Mouse (Mus musculus): ENCODE data around the gene Mex3d. TPM values are rescaled to one million over a fixed set of nuclear protein-coding genes. Genes with fewer than 3 reads are reported as not detected.

The Mex3d gene
- polyA plus RNA-seq, 1 experiment from 2014 or later, result 12.2 TPM

GRCm38 (mm10) chr10:80385310-80385709, 2.1 kb downstream of the Mex3d start:
- Histone ChIP-seq H3K27ac (ENCODE audit: low read depth, low read length) (peak overlapping the region; percentile 97), H3K4me1 (ENCODE audit: control insufficient read depth, insufficient read depth, low read length) (peaks cover 33% of the 10 kb centered on the region), H3K36me3 (ENCODE audit: control insufficient read depth, insufficient read depth, low read length) (peaks cover 37% of the 10 kb centered on the region), H3K9me3 (ENCODE audit: control insufficient read depth, low read length) (no peaks in the 10 kb centered on the region), H3K4me2 (ENCODE audit: low read depth, low read length) (peak overlapping the region; percentile 99), H3K4me3 (ENCODE audit: low read depth, low read length) (peak overlapping the region; percentile 93), H3K9ac (replicated peaks; ENCODE audit: low read depth, low read length) (peak overlapping the region; percentile 100), H3K27me3 (ENCODE audit: control insufficient read depth, insufficient read depth, low read length) (peaks cover 2% of the 10 kb centered on the region; the same call in 1 of the 2 replicates)
- no peak for ATAC-seq (ENCODE audit: low read depth)
- WGBS, result 6% methylated on average over 7 of the region's 7 CpGs

GRCm38 (mm10) chr10:80384709-80385108, 2.8 kb downstream of the Mex3d start:
- Histone ChIP-seq H3K4me1 (ENCODE audit: control insufficient read depth, insufficient read depth, low read length) (peaks cover 33% of the 10 kb centered on the region), H3K9me3 (ENCODE audit: control insufficient read depth, low read length) (no peaks in the 10 kb centered on the region), H3K36me3 (ENCODE audit: control insufficient read depth, insufficient read depth, low read length) (peaks cover 42% of the 10 kb centered on the region), H3K27me3 (ENCODE audit: control insufficient read depth, insufficient read depth, low read length) (peaks cover 2% of the 10 kb centered on the region; the same call in 1 of the 2 replicates), H3K4me2 (ENCODE audit: low read depth, low read length) (peak overlapping the region; percentile 99), H3K27ac (ENCODE audit: low read depth, low read length) (peak overlapping the region; percentile 97), H3K9ac (replicated peaks; ENCODE audit: low read depth, low read length) (peak overlapping the region; percentile 100), H3K4me3 (ENCODE audit: low read depth, low read length) (peak overlapping the region; percentile 93)
- no peak for ATAC-seq (ENCODE audit: low read depth)
- WGBS, result 54% methylated on average over 7 of the region's 7 CpGs

GRCm38 (mm10) chr10:80384115-80384639, 3.3 kb downstream of the Mex3d start:
- ATAC-seq (ENCODE audit: low read depth), result no peak
- no peak overlapping the region for H3K27ac ChIP-seq (ENCODE audit: low read depth, low read length)

GRCm38 (mm10) chr10:80383431-80383830, 4.0 kb downstream of the Mex3d start:
- peak overlapping the region; percentile 99 for H3K4me2 ChIP-seq (ENCODE audit: low read depth, low read length)
- H3K9me3 ChIP-seq (ENCODE audit: control insufficient read depth, low read length), result no peaks in the 10 kb centered on the region
- H3K36me3 ChIP-seq (ENCODE audit: control insufficient read depth, insufficient read depth, low read length), result peaks cover 48% of the 10 kb centered on the region
- WGBS, result 58% methylated on average over 4 of the region's 4 CpGs
- peak overlapping the region; percentile 93; the same call in 1 of the 2 replicates for H3K4me3 ChIP-seq (ENCODE audit: low read depth, low read length)
- H3K27ac ChIP-seq (ENCODE audit: low read depth, low read length), result no peak overlapping the region
- ATAC-seq (ENCODE audit: low read depth), result no peak
- H3K9ac ChIP-seq (replicated peaks; ENCODE audit: low read depth, low read length), result peak overlapping the region; percentile 100
- H3K4me1 ChIP-seq (ENCODE audit: control insufficient read depth, insufficient read depth, low read length), result peaks cover 31% of the 10 kb centered on the region
- H3K27me3 ChIP-seq (ENCODE audit: control insufficient read depth, insufficient read depth, low read length), result peaks cover 2% of the 10 kb centered on the region; the same call in 1 of the 2 replicates

More at GRCm38 (mm10) chr10:80384115-80384639, 3.3 kb downstream of the Mex3d start:
- Histone ChIP-seq H3K4me3 (ENCODE audit: low read depth, low read length) (peak overlapping the region; percentile 93), H3K36me3 (ENCODE audit: control insufficient read depth, insufficient read depth, low read length) (peaks cover 47% of the 10 kb centered on the region), H3K9me3 (ENCODE audit: control insufficient read depth, low read length) (no peaks in the 10 kb centered on the region), H3K27me3 (ENCODE audit: control insufficient read depth, insufficient read depth, low read length) (peaks cover 2% of the 10 kb centered on the region; the same call in 1 of the 2 replicates), H3K4me2 (ENCODE audit: low read depth, low read length) (peak overlapping the region; percentile 99), H3K9ac (replicated peaks; ENCODE audit: low read depth, low read length) (peak overlapping the region; percentile 100), H3K4me1 (ENCODE audit: control insufficient read depth, insufficient read depth, low read length) (peaks cover 33% of the 10 kb centered on the region)
- 89% methylated on average over 4 of the region's 4 CpGs for WGBS

- WGBS, result 85% methylated on average over 7 of the region's 7 CpGs
- Histone ChIP-seq H3K27ac (ENCODE audit: low read depth, low read length) (no peak overlapping the region), H3K9ac (replicated peaks; ENCODE audit: low read depth, low read length) (peak overlapping the region; percentile 100), H3K9me3 (ENCODE audit: control insufficient read depth, low read length) (no peaks in the 10 kb centered on the region), H3K36me3 (ENCODE audit: control insufficient read depth, insufficient read depth, low read length) (peaks cover 48% of the 10 kb centered on the region), H3K27me3 (ENCODE audit: control insufficient read depth, insufficient read depth, low read length) (peaks cover 2% of the 10 kb centered on the region; the same call in 1 of the 2 replicates), H3K4me3 (ENCODE audit: low read depth, low read length) (no peak overlapping the region; the same call in 1 of the 2 replicates), H3K4me1 (ENCODE audit: control insufficient read depth, insufficient read depth, low read length) (peaks cover 25% of the 10 kb centered on the region), H3K4me2 (ENCODE audit: low read depth, low read length) (peak overlapping the region; percentile 99)
- ATAC-seq (ENCODE audit: low read depth), result no peak
Measured at GRCm38 (mm10) chr10:80382641-80383365, 4.7 kb downstream of the Mex3d start.

GRCm38 (mm10) chr10:80377716-80378115, 9.7 kb downstream of the Mex3d start:
- WGBS, result 51% methylated on average over 10 of the region's 10 CpGs
- ATAC-seq (ENCODE audit: low read depth), result no peak
- H3K27ac ChIP-seq (ENCODE audit: low read depth, low read length), result no peak overlapping the region
- H3K36me3 ChIP-seq (ENCODE audit: control insufficient read depth, insufficient read depth, low read length), result peaks cover 33% of the 10 kb centered on the region
- no peaks in the 10 kb centered on the region for H3K27me3 ChIP-seq (ENCODE audit: control insufficient read depth, insufficient read depth, low read length)
- H3K4me2 ChIP-seq (ENCODE audit: low read depth, low read length), result no peak overlapping the region
- H3K4me3 ChIP-seq (ENCODE audit: low read depth, low read length), result no peak overlapping the region
- no peaks in the 10 kb centered on the region for H3K9me3 ChIP-seq (ENCODE audit: control insufficient read depth, low read length)
- H3K4me1 ChIP-seq (ENCODE audit: control insufficient read depth, insufficient read depth, low read length), result 0 out of 2 replicates have a peak, but pooled peaks cover 4% of the 10 kb centered on the region
- H3K9ac ChIP-seq (replicated peaks; ENCODE audit: low read depth, low read length), result no peak overlapping the region

GRCm38 (mm10) chr10:80376160-80376559, 11.3 kb downstream of the Mex3d start:
- peaks cover 3% of the 10 kb centered on the region; the same call in 1 of the 2 replicates for H3K4me1 ChIP-seq (ENCODE audit: control insufficient read depth, insufficient read depth, low read length)
- no peak overlapping the region for H3K4me3 ChIP-seq (ENCODE audit: low read depth, low read length)
- no peak overlapping the region for H3K27ac ChIP-seq (ENCODE audit: low read depth, low read length)
- H3K9ac ChIP-seq (replicated peaks; ENCODE audit: low read depth, low read length), result no peak overlapping the region
- ATAC-seq (ENCODE audit: low read depth), result no peak
- no peaks in the 10 kb centered on the region for H3K9me3 ChIP-seq (ENCODE audit: control insufficient read depth, low read length)
- WGBS, result 2% methylated on average over 7 of the region's 7 CpGs
- no peaks in the 10 kb centered on the region for H3K27me3 ChIP-seq (ENCODE audit: control insufficient read depth, insufficient read depth, low read length)
- H3K4me2 ChIP-seq (ENCODE audit: low read depth, low read length), result no peak overlapping the region
- H3K36me3 ChIP-seq (ENCODE audit: control insufficient read depth, insufficient read depth, low read length), result peaks cover 18% of the 10 kb centered on the region

- H3K9ac ChIP-seq (replicated peaks; ENCODE audit: low read depth, low read length), result no peak overlapping the region
- H3K4me3 ChIP-seq (ENCODE audit: low read depth, low read length), result no peak overlapping the region
- H3K27ac ChIP-seq (ENCODE audit: low read depth, low read length), result no peak overlapping the region
- H3K36me3 ChIP-seq (ENCODE audit: control insufficient read depth, insufficient read depth, low read length), result no peaks in the 10 kb centered on the region; the same call in 1 of the 2 replicates
- no peak for ATAC-seq (ENCODE audit: low read depth)
- 23% methylated on average over 6 of the region's 6 CpGs for WGBS
- H3K4me2 ChIP-seq (ENCODE audit: low read depth, low read length), result no peak overlapping the region
- no peaks in the 10 kb centered on the region for H3K27me3 ChIP-seq (ENCODE audit: control insufficient read depth, insufficient read depth, low read length)
- no peaks in the 10 kb centered on the region; the same call in 1 of the 2 replicates for H3K4me1 ChIP-seq (ENCODE audit: control insufficient read depth, insufficient read depth, low read length)
- no peaks in the 10 kb centered on the region for H3K9me3 ChIP-seq (ENCODE audit: control insufficient read depth, low read length)
Measured at GRCm38 (mm10) chr10:80374063-80374462, 13.4 kb downstream of the Mex3d start.

GRCm38 (mm10) chr10:80372706-80373105, 14.8 kb downstream of the Mex3d start:
- no peaks in the 10 kb centered on the region for H3K9me3 ChIP-seq (ENCODE audit: control insufficient read depth, low read length)
- H3K4me3 ChIP-seq (ENCODE audit: low read depth, low read length), result no peak overlapping the region
- H3K4me2 ChIP-seq (ENCODE audit: low read depth, low read length), result no peak overlapping the region
- 78% methylated on average over 6 of the region's 6 CpGs for WGBS
- no peak overlapping the region for H3K9ac ChIP-seq (replicated peaks; ENCODE audit: low read depth, low read length)
- no peak overlapping the region for H3K27ac ChIP-seq (ENCODE audit: low read depth, low read length)
- no peaks in the 10 kb centered on the region for H3K27me3 ChIP-seq (ENCODE audit: control insufficient read depth, insufficient read depth, low read length)
- no peak for ATAC-seq (ENCODE audit: low read depth)
- no peaks in the 10 kb centered on the region; the same call in 1 of the 2 replicates for H3K4me1 ChIP-seq (ENCODE audit: control insufficient read depth, insufficient read depth, low read length)
- no peaks in the 10 kb centered on the region for H3K36me3 ChIP-seq (ENCODE audit: control insufficient read depth, insufficient read depth, low read length)

Measured in neural tube, embryonic 14.5 days (tissue).